Mouse (Mus musculus) lung, embryonic 14.5 days (tissue): ENCODE data around the gene Cyp2s1. TPM values are rescaled to one million over a fixed set of nuclear protein-coding genes. Genes with fewer than 3 reads are reported as not detected.
A peak's percentile ranks its signal among the peaks of the same experiment; 100 is the strongest.

ENCODE experiments used
- ATAC-seq: fragments of 200-750 bp; cut with Nextera tagmentation; 2 replicates; pipeline ENCODE4 v1.8.0; 2017; ENCODE audit warnings: mild to moderate bottlenecking, moderate TSS enrichment, moderate library complexity; ENCODE audit not compliant: insufficient read depth
- DNase-seq: peaks from one replicate; pipeline ENCODE4 v3.0.0-alpha.2; 2015
- H3K27ac ChIP-seq: fragments of 300-500 bp; sonication (generic); 2 replicates; pipeline ENCODE4 v1.5.1; 2014; ENCODE audit warnings: low read depth, mild to moderate bottlenecking, moderate library complexity
- H3K27me3 ChIP-seq: fragments of 300-500 bp; sonication (generic); 2 replicates; pipeline ENCODE4 v1.6.1; 2014; ENCODE audit warnings: low read length, control low read depth; ENCODE audit not compliant: insufficient read depth
- H3K36me3 ChIP-seq: fragments of 300-500 bp; sonication (generic); 2 replicates; pipeline ENCODE4 v1.6.1; 2014; ENCODE audit warnings: control low read depth; ENCODE audit not compliant: insufficient read depth
- H3K4me1 ChIP-seq: fragments of 300-500 bp; sonication (generic); 2 replicates; pipeline ENCODE4 v1.6.1; 2014; ENCODE audit warnings: antibody characterized with exemption, control low read depth; ENCODE audit not compliant: insufficient read depth
- H3K4me2 ChIP-seq: fragments of 300-500 bp; sonication (generic); 2 replicates; pipeline ENCODE4 v1.6.1; 2014; ENCODE audit warnings: mild to moderate bottlenecking
- H3K4me3 ChIP-seq: fragments of 300-500 bp; sonication (generic); 2 replicates; pipeline ENCODE4 v1.5.1; 2014; ENCODE audit warnings: low read depth, low read length
- H3K9ac ChIP-seq: fragments of 300-500 bp; sonication (generic); 2 replicates; pipeline ENCODE4 v1.6.1; 2014
- H3K9me3 ChIP-seq: fragments of 300-500 bp; sonication (generic); 2 replicates; pipeline ENCODE4 v1.6.1; 2016; ENCODE audit warnings: low read depth, low read length, control low read depth
- CTCF ChIP-seq: IDR thresholded peaks from 2 replicates; pipeline ENCODE4 v1.5.1; 2016; ENCODE audit warnings: antibody characterized with exemption, low read depth
- WGBS: fragments of 180-500 bp; shearing (Covaris S2); extraction: QIAGEN DNeasy Blood & Tissue Kit; methylation state at CpG from one replicate; pipeline ENCODE4 v1.1.7; 2014; 5-methylcytosine and 5-hydroxymethylcytosine counted together
- polyA plus RNA-seq: library from polyadenylated mRNA; unstranded; fragments of >200 nt; fragmentation: Nextera tagmentation; extraction: Ambion mirVana; gene quantifications from 2 replicates; pipeline ENCODE4 v1.2.1, GENCODE M21; 2014

Cyp2s1 gene
- polyA plus RNA-seq, 1 experiment from 2014 or later: 3.2 TPM

DNA sequence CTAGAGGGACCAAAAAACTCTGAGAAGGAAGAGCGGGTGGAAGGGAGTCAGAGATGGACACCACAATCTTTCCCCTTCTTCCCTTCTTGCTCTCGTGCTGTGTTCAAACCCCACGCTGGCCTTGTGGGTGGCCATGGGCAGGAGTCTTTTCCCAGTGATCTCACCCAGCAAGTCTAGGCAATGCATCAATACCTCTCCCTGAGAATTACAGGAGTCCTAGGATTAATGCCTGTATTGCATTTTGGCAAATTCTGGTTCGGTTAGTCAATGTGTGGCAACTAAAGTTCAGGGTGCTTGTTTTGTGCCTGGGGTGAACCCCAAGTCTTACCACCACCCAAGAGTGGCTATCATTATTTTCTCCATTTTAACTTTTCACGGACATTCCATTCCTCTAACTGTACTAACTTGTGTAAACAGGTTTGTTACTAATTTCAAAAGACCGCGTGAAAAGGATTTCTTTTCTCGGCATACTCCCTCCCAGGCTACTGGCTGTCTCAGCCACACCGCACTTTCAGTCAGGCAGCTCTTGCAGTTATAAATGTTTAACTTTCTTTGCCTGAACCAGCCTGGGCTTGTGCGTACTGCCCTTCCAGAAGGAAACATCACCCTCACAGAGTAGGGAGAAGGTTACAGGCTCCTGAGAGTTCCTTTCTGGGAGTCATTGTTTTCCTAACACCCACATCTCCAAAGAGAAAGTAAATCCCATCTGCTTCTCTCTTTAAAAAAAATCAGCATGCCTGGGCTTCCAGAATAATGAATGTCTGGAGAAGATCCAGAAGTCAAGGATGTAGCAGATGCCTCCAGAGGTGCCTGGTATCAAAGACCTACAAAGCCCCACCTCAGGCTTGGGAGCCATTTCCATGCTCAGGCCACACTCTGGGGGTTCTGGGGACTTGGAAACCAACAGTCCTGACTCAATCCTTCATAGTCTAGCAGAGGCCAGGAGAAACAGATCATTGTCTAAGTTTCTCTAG lies 15.1 kb upstream of the Cyp2s1 start:
- 57% methylated on average over 10 of the region's 10 CpGs for WGBS
- Histone ChIP-seq H3K27me3 (no peaks in the 10 kb centered on the region), H3K9ac (no peak overlapping the region), H3K4me2 (peak overlapping the region; percentile 10; the same call in 1 of the 2 replicates), H3K4me1 (peaks cover 6% of the 10 kb centered on the region; the same call in 1 of the 2 replicates), H3K36me3 (no peaks in the 10 kb centered on the region), H3K9me3 (no peaks in the 10 kb centered on the region), H3K4me3 (no peak overlapping the region), H3K27ac (peak overlapping the region; percentile 58)
- TF ChIP-seq CTCF: no peak
- 0 out of 2 replicates have a peak, but pooled peaks have one; percentile 35 for ATAC-seq
- DNase-seq: peak; percentile 33

DNA sequence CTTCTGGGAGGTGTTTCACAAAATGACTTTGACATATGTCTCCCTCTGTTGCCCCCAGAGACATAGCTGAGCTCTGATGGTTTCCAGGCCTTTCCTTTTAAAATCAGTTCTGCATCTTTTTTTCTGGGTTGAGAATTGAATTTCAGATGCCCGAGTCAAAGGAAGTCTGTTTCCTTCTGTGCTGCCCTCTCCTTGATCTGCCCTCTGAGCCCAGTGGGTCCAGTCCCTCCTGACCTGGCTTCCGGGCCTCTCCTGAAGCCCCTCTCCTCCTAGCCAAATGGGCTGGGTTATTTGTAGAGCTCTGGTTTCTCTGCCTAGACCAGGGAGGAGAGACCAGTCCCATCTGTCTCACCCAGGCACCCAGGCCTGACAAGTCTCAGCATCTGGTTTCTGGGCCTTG lies 13.5 kb upstream of the Cyp2s1 start:
- H3K4me3 ChIP-seq: no peak overlapping the region
- no peaks in the 10 kb centered on the region for H3K9me3 ChIP-seq
- no peak overlapping the region for H3K4me2 ChIP-seq
- ATAC-seq (no peak), DNase-seq (peak; percentile 39)
- H3K9ac ChIP-seq: no peak overlapping the region
- H3K27me3 ChIP-seq: no peaks in the 10 kb centered on the region
- H3K4me1 ChIP-seq: 0 out of 2 replicates have a peak, but pooled peaks cover 3% of the 10 kb centered on the region
- peak overlapping the region; percentile 47; the same call in 1 of the 2 replicates for H3K27ac ChIP-seq
- no peak for TF ChIP-seq CTCF
- 26% methylated on average over 2 of the region's 2 CpGs for WGBS
- H3K36me3 ChIP-seq: no peaks in the 10 kb centered on the region

DNA sequence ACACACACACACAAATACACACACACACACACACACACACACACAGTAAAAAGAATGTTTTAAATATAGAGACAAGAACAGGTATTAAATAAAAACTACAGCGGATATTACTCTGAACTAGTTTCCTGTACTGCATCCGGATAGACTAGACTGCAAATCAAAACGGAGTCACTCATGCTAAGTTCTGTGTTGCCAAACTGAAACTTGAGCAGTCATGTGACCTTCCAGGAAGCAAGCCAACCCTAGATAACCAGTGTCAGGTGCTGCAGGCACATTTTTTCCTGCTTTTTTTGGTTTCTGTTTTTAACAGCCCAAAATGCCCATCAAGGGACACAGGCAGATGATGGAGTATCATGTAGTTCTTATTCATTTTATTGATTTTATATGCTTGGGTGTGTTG lies 10.5 kb upstream of the Cyp2s1 start:
- H3K27me3 ChIP-seq: no peaks in the 10 kb centered on the region
- 0 out of 2 replicates have a peak, but pooled peaks cover 3% of the 10 kb centered on the region for H3K4me1 ChIP-seq
- H3K4me2 ChIP-seq: no peak overlapping the region
- H3K27ac ChIP-seq: no peak overlapping the region
- 29% methylated on average over 3 of the region's 3 CpGs for WGBS
- DNase-seq: peak; percentile 66
- H3K4me3 ChIP-seq: no peak overlapping the region
- no peaks in the 10 kb centered on the region for H3K36me3 ChIP-seq
- no peak overlapping the region for H3K9ac ChIP-seq
- ATAC-seq: no peak
- no peaks in the 10 kb centered on the region for H3K9me3 ChIP-seq
- no peak for TF ChIP-seq CTCF

DNA sequence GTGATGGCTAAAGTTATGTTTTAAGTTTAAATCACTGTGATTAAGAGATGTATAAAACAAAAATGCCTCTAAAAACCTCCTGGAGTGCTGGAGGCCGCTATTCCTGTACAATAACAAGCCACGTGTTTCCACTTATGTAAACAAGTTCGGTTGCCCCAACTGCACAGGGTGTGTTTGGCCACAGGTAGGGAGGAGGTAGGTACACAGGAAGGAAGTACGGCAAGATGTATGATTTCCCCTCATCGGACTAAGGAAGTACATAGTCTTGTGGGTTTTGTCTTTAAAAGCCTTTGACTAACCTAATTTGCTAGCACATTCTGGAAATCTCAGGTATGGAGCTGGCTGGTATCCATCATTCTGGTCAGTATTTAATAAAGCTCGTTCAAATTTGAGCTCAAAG lies 9.3 kb upstream of the Cyp2s1 start:
- TF ChIP-seq CTCF: no peak

DNA sequence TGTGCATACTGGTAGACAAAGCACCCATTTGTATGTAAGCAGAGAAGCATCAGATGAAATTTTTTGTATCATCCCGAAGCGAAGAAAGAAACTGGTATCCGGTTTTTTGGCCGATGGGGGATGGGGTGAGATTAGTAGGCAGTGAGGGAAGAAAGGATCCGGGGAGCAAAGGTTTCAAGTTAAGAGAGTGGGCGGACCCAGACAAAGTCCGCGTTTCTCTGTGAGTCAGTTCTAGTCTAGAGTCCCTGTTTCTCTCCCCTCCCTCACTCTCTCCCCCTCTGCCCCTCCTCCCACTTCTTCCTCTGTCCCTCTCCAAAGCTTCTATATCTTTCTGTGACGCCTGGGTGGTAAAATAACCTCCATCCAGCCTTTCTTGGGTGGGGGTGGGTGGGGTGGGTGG lies 8.3 kb upstream of the Cyp2s1 start:
- TF ChIP-seq CTCF: no peak
- no peak overlapping the region for H3K4me2 ChIP-seq
- H3K9me3 ChIP-seq: no peaks in the 10 kb centered on the region
- no peak overlapping the region for H3K9ac ChIP-seq
- no peaks in the 10 kb centered on the region for H3K36me3 ChIP-seq
- no peak for DNase-seq
- H3K4me3 ChIP-seq: no peak overlapping the region
- no peak for ATAC-seq
- 41% methylated on average over 9 of the region's 9 CpGs for WGBS
- H3K27me3 ChIP-seq: no peaks in the 10 kb centered on the region
- no peaks in the 10 kb centered on the region for H3K4me1 ChIP-seq
- no peak overlapping the region for H3K27ac ChIP-seq

More for the DNA sequence above, 9.3 kb upstream of the Cyp2s1 start:
- Histone ChIP-seq H3K4me2 (no peak overlapping the region), H3K9ac (no peak overlapping the region), H3K9me3 (no peaks in the 10 kb centered on the region), H3K27me3 (no peaks in the 10 kb centered on the region), H3K4me3 (no peak overlapping the region), H3K4me1 (0 out of 2 replicates have a peak, but pooled peaks cover 3% of the 10 kb centered on the region), H3K36me3 (no peaks in the 10 kb centered on the region), H3K27ac (no peak overlapping the region)
- DNase-seq (no peak), ATAC-seq (no peak)
- WGBS: 60% methylated on average over 6 of the region's 6 CpGs

DNA sequence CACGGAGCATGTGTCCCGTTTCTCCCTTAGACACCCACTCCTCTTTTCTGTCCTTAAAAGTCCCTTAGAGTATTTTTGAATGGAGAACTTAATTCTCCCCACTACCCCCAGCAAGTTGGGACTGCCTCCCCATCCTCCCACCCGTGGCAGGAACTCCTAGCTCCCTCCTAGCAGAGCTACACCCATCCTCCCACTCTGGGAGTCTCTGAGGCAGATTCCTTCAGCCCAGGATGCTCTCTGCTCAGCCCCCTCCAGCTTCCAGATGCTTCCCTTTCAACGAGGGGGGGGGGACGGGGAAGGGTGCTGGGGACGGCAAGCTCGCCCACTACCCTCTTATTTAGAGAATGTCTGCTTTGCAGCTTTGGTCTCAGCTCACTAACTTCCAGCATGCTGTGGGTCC lies 1.1 kb downstream of the Cyp2s1 start:
- Histone ChIP-seq H3K27me3 (peaks cover 20% of the 10 kb centered on the region), H3K4me3 (peak overlapping the region; percentile 39), H3K4me2 (peak overlapping the region; percentile 72), H3K36me3 (no peaks in the 10 kb centered on the region), H3K9me3 (no peaks in the 10 kb centered on the region), H3K9ac (0 out of 2 replicates have a peak overlapping the region, but pooled peaks have one; percentile 47), H3K27ac (no peak overlapping the region), H3K4me1 (peaks cover 8% of the 10 kb centered on the region; the same call in 1 of the 2 replicates)
- no peak for TF ChIP-seq CTCF
- no peak for ATAC-seq
- 21% methylated on average over 7 of the region's 7 CpGs for WGBS
- no peak for DNase-seq

DNA sequence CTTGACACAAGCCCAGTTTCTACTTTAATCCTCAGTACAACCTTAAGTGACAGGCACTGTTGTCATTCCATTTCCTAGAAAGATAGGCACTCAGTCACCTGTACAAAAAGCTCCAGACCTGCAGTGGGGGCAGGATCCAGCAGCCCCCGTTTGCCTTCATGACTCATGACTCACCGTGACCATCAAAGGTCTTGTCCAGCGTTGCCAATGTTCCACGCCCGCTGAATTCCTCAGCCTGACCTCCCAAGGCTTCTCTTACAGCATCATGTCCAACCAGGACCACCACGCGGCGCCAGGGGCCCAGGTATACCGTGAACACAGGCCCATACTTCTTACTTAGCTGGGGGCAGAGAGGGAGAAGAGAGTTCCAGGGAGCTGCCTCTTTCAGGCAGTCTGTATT lies 2.0 kb downstream of the Cyp2s1 start:
- DNase-seq (no peak), ATAC-seq (no peak)
- Histone ChIP-seq H3K4me3 (no peak overlapping the region), H3K27ac (no peak overlapping the region), H3K9me3 (no peaks in the 10 kb centered on the region), H3K27me3 (peaks cover 20% of the 10 kb centered on the region), H3K9ac (no peak overlapping the region), H3K36me3 (no peaks in the 10 kb centered on the region), H3K4me1 (peaks cover 8% of the 10 kb centered on the region; the same call in 1 of the 2 replicates), H3K4me2 (no peak overlapping the region)
- no peak for TF ChIP-seq CTCF
- 77% methylated on average over 9 of the region's 9 CpGs for WGBS
